Mouse (Mus musculus): ENCODE data around the gene Ifna5.

- TF ChIP-seq POLR2A (IDR thresholded peaks at IDR 0.05; ENCODE audit: low read depth, low read length), result no peak
- no peak for TF ChIP-seq CTCF (conservative IDR thresholded peaks at IDR 0.05; ENCODE audit: insufficient read depth, insufficient read length, low read depth, low read length)
These were observed 37.4 kb downstream of the Ifna5 start for GRCm38 (mm10) chr4:88872691-88873090.

All from kidney, adult 2 months (tissue).